Mouse (Mus musculus): ENCODE results near the gene Pnma3.
"Not testable (repeated sequence)": the region's sequence is repeated elsewhere in the genome, so short reads cannot be mapped to it uniquely, and the experiment has no call there.

DNA sequence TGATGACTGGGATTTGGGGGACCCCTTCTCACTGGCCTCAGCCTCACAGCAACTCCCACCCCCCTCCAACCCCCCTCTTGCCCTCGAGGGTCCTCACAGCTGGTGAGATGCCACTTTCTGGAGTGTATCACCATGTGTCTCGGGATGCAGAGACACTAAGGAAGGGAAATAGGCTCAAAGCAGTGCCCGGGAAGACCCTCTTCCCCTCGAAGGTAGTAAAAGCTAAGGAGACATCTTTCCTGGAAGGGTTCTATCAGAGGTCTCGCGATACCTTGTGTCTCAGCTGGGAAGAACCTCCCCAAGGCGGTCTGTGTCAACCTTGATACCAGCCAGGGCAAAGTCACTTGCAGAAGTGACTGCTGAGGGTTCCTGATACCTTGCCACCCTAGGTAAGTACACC lies 52.2 kb downstream of the Pnma3 start, which contains the start of gene Gm14685:
- TF ChIP-seq GATA1 (IDR thresholded peaks at IDR 0.05; ENCODE audit: borderline replicate concordance, low read length); CTCF (IDR thresholded peaks at IDR 0.05; ENCODE audit: low read depth, low read length); GATA2 (IDR thresholded peaks at IDR 0.05; ENCODE audit: borderline replicate concordance, low read depth, low read length): not testable (repeated sequence)

All from G1E (cell line).